Mouse (Mus musculus): Measurements from ENCODE around the gene Osbpl5. TPM values are rescaled to one million over a fixed set of nuclear protein-coding genes. Genes with fewer than 3 reads are reported as not detected.
A peak's percentile ranks its signal among the peaks of the same experiment; 100 is the strongest.

Osbpl5 gene
- polyA plus RNA-seq, 1 experiment from 2014 or later: 43.7 TPM

GRCm38 (mm10) chr7:143783378-143783995, 26.7 kb upstream of the Osbpl5 start:
- Histone ChIP-seq H3K9me3 (ENCODE audit: control insufficient read depth, low read length) (no peaks in the 10 kb centered on the region), H3K4me1 (ENCODE audit: control insufficient read depth, insufficient read depth, low read depth, low read length) (peaks cover 15% of the 10 kb centered on the region), H3K9ac (ENCODE audit: low read depth, low read length) (peak overlapping the region; percentile 73), H3K27ac (ENCODE audit: low read depth, low read length) (peak overlapping the region; percentile 81), H3K27me3 (replicated peaks; ENCODE audit: control insufficient read depth, insufficient read depth, low read length) (no peaks in the 10 kb centered on the region), H3K4me2 (ENCODE audit: low read length) (peak overlapping the region; percentile 66), H3K4me3 (ENCODE audit: low read length) (peak overlapping the region; percentile 58), H3K36me3 (ENCODE audit: control insufficient read depth, insufficient read depth, low read length) (peaks cover 2% of the 10 kb centered on the region)
- 15% methylated on average over 5 of the region's 6 CpGs for whole genome bisulfite sequencing
- peak; percentile 73 for ATAC-seq

DNA sequence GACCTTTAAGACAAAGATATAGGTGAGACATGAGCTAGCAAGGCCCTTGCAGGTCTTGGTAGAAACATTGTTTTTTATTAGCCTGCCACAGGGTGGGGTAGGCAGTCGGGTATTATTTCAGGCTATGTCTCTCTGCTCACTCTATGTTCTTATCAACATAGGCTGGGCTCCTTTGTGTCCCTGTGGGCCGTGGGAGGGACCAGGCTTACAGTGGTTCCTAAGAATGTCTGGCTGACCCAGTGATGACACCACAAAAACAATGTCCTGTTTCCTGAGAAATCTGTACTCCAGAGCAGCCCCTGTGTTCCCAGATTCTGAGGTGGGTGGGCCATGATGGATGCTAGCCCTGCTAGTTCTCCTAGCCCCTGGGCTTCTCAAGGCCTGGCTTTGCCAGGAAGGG, 20.6 kb upstream of the Osbpl5 start:
- H3K36me3 ChIP-seq (ENCODE audit: control insufficient read depth, insufficient read depth, low read length): peaks cover 2% of the 10 kb centered on the region
- H3K27me3 ChIP-seq (replicated peaks; ENCODE audit: control insufficient read depth, insufficient read depth, low read length): no peaks in the 10 kb centered on the region
- H3K9me3 ChIP-seq (ENCODE audit: control insufficient read depth, low read length): no peaks in the 10 kb centered on the region
- no peak overlapping the region for H3K9ac ChIP-seq (ENCODE audit: low read depth, low read length)
- H3K27ac ChIP-seq (ENCODE audit: low read depth, low read length): no peak overlapping the region
- no peak overlapping the region for H3K4me2 ChIP-seq (ENCODE audit: low read length)
- no peaks in the 10 kb centered on the region for H3K4me1 ChIP-seq (ENCODE audit: control insufficient read depth, insufficient read depth, low read depth, low read length)
- H3K4me3 ChIP-seq (ENCODE audit: low read length): no peak overlapping the region
- 61% methylated on average over 2 of the region's 2 CpGs for WGBS
- ATAC-seq: no peak

- ATAC-seq: no peak
- H3K4me2 ChIP-seq (ENCODE audit: low read length): no peak overlapping the region
- no peaks in the 10 kb centered on the region for H3K9me3 ChIP-seq (ENCODE audit: control insufficient read depth, low read length)
- H3K4me3 ChIP-seq (ENCODE audit: low read length): no peak overlapping the region
- H3K27ac ChIP-seq (ENCODE audit: low read depth, low read length): no peak overlapping the region
- H3K27me3 ChIP-seq (replicated peaks; ENCODE audit: control insufficient read depth, insufficient read depth, low read length): no peaks in the 10 kb centered on the region
- H3K36me3 ChIP-seq (ENCODE audit: control insufficient read depth, insufficient read depth, low read length): peaks cover 1% of the 10 kb centered on the region
- H3K4me1 ChIP-seq (ENCODE audit: control insufficient read depth, insufficient read depth, low read depth, low read length): no peaks in the 10 kb centered on the region
- WGBS: 27% methylated on average over 3 of the region's 3 CpGs
- H3K9ac ChIP-seq (ENCODE audit: low read depth, low read length): no peak overlapping the region
These were observed 19.4 kb upstream of the Osbpl5 start for GRCm38 (mm10) chr7:143776137-143776536.

DNA sequence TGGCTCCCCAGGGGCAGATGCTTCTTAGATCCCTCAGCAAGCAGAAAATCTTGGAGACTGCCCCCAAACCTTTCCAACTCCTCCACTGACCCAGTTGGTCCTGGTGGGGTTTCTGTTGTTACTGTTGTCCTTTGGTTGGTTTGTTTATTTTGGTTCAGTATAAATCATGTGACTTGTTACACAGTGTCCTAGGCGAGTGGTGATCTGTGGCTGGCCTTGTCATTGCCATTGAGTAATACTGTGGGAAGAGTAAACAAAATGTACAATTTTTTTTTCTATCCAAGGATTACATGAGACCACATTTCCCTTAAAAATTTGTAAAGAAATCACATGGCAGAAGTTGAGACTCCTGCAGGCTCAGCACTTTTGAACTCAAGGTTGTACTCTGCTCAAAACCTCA, 12.7 kb upstream of the Osbpl5 start:
- no peak overlapping the region for H3K4me3 ChIP-seq (ENCODE audit: low read length)
- ATAC-seq: no peak
- no peak overlapping the region for H3K27ac ChIP-seq (ENCODE audit: low read depth, low read length)
- no peak overlapping the region for H3K4me2 ChIP-seq (ENCODE audit: low read length)
- no peak overlapping the region for H3K9ac ChIP-seq (ENCODE audit: low read depth, low read length)
- H3K9me3 ChIP-seq (ENCODE audit: control insufficient read depth, low read length): no peaks in the 10 kb centered on the region
- no peaks in the 10 kb centered on the region for H3K36me3 ChIP-seq (ENCODE audit: control insufficient read depth, insufficient read depth, low read length)
- no peaks in the 10 kb centered on the region for H3K4me1 ChIP-seq (ENCODE audit: control insufficient read depth, insufficient read depth, low read depth, low read length)
- 74% methylated on average over 1 of the region's 1 CpGs for WGBS
- 0 out of 2 replicates have a peak, but pooled peaks cover 6% of the 10 kb centered on the region for H3K27me3 ChIP-seq (replicated peaks; ENCODE audit: control insufficient read depth, insufficient read depth, low read length)

DNA sequence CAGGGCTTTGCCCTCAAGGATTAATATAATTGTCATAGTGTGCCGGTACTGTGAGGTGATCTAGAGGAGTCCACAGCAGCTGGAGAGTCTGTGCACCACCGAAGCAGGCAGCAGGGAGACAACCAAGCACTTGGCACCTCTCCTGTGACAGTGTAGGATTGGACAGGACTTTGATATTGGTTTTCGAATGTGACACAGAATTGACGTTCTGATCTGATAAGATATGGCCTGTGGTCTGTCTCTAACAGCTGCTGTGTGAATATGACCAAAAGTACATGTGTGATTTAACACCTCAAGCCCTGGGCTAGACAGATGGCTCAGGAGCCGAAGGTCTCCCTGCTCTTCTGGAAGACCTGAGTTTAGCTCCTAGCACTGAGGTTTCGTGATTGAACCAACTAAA, 11.5 kb upstream of the Osbpl5 start:
- Histone ChIP-seq H3K27ac (ENCODE audit: low read depth, low read length) (no peak overlapping the region), H3K4me2 (ENCODE audit: low read length) (no peak overlapping the region), H3K4me1 (ENCODE audit: control insufficient read depth, insufficient read depth, low read depth, low read length) (no peaks in the 10 kb centered on the region), H3K9me3 (ENCODE audit: control insufficient read depth, low read length) (no peaks in the 10 kb centered on the region), H3K27me3 (replicated peaks; ENCODE audit: control insufficient read depth, insufficient read depth, low read length) (peaks cover 8% of the 10 kb centered on the region; the same call in 1 of the 2 replicates), H3K9ac (ENCODE audit: low read depth, low read length) (no peak overlapping the region), H3K4me3 (ENCODE audit: low read length) (no peak overlapping the region), H3K36me3 (ENCODE audit: control insufficient read depth, insufficient read depth, low read length) (no peaks in the 10 kb centered on the region)
- WGBS: 78% methylated on average over 6 of the region's 6 CpGs
- no peak for ATAC-seq

- no peak within 1 kb of the TSS for H3K4me3 ChIP-seq (ENCODE audit: low read length)
- no peak for ATAC-seq
- peaks cover 8% of the 10 kb centered on the region; the same call in 1 of the 2 replicates for H3K27me3 ChIP-seq (replicated peaks; ENCODE audit: control insufficient read depth, insufficient read depth, low read length)
- no peaks in the 10 kb centered on the region for H3K9me3 ChIP-seq (ENCODE audit: control insufficient read depth, low read length)
- no peaks in the 10 kb centered on the region for H3K36me3 ChIP-seq (ENCODE audit: control insufficient read depth, insufficient read depth, low read length)
- H3K4me2 ChIP-seq (ENCODE audit: low read length): no peak within 1 kb of the TSS
- no peak within 1 kb of the TSS for H3K9ac ChIP-seq (ENCODE audit: low read depth, low read length)
- no peak within 1 kb of the TSS for H3K27ac ChIP-seq (ENCODE audit: low read depth, low read length)
- H3K4me1 ChIP-seq (ENCODE audit: control insufficient read depth, insufficient read depth, low read depth, low read length): no peaks in the 10 kb centered on the region
- 52% methylated on average over 6 of the region's 6 CpGs for WGBS
These were observed 10.1 kb upstream of the Osbpl5 start, which contains the start of gene Mrgprg for GRCm38 (mm10) chr7:143766893-143767292. Mrgprg (minus strand) TSS chr7:143766993.

- Histone ChIP-seq H3K4me3 (ENCODE audit: low read length) (no peak overlapping the region), H3K4me1 (ENCODE audit: control insufficient read depth, insufficient read depth, low read depth, low read length) (no peaks in the 10 kb centered on the region), H3K27me3 (replicated peaks; ENCODE audit: control insufficient read depth, insufficient read depth, low read length) (peaks cover 8% of the 10 kb centered on the region; the same call in 1 of the 2 replicates), H3K9me3 (ENCODE audit: control insufficient read depth, low read length) (no peaks in the 10 kb centered on the region), H3K9ac (ENCODE audit: low read depth, low read length) (no peak overlapping the region), H3K27ac (ENCODE audit: low read depth, low read length) (no peak overlapping the region), H3K36me3 (ENCODE audit: control insufficient read depth, insufficient read depth, low read length) (no peaks in the 10 kb centered on the region), H3K4me2 (ENCODE audit: low read length) (no peak overlapping the region)
- WGBS: 74% methylated on average over 19 of the region's 19 CpGs
- no peak for ATAC-seq
These were observed 8.2 kb upstream of the Osbpl5 start for GRCm38 (mm10) chr7:143764876-143765530.

GRCm38 (mm10) chr7:143763794-143764193, 7.0 kb upstream of the Osbpl5 start:
- Histone ChIP-seq H3K9me3 (ENCODE audit: control insufficient read depth, low read length) (no peaks in the 10 kb centered on the region), H3K4me2 (ENCODE audit: low read length) (no peak overlapping the region), H3K4me3 (ENCODE audit: low read length) (no peak overlapping the region), H3K9ac (ENCODE audit: low read depth, low read length) (no peak overlapping the region), H3K27ac (ENCODE audit: low read depth, low read length) (no peak overlapping the region), H3K4me1 (ENCODE audit: control insufficient read depth, insufficient read depth, low read depth, low read length) (no peaks in the 10 kb centered on the region), H3K27me3 (replicated peaks; ENCODE audit: control insufficient read depth, insufficient read depth, low read length) (peaks cover 8% of the 10 kb centered on the region; the same call in 1 of the 2 replicates), H3K36me3 (ENCODE audit: control insufficient read depth, insufficient read depth, low read length) (no peaks in the 10 kb centered on the region)
- ATAC-seq: peak; percentile 30; the same call in 1 of the 2 replicates
- WGBS: 11% methylated on average over 3 of the region's 3 CpGs

GRCm38 (mm10) chr7:143758956-143759355, 2.2 kb upstream of the Osbpl5 start:
- WGBS: 48% methylated on average over 3 of the region's 3 CpGs
- Histone ChIP-seq H3K27ac (ENCODE audit: low read depth, low read length) (no peak overlapping the region), H3K4me2 (ENCODE audit: low read length) (no peak overlapping the region), H3K9ac (ENCODE audit: low read depth, low read length) (no peak overlapping the region), H3K9me3 (ENCODE audit: control insufficient read depth, low read length) (no peaks in the 10 kb centered on the region), H3K4me1 (ENCODE audit: control insufficient read depth, insufficient read depth, low read depth, low read length) (peaks cover 12% of the 10 kb centered on the region), H3K36me3 (ENCODE audit: control insufficient read depth, insufficient read depth, low read length) (no peaks in the 10 kb centered on the region), H3K4me3 (ENCODE audit: low read length) (no peak overlapping the region), H3K27me3 (replicated peaks; ENCODE audit: control insufficient read depth, insufficient read depth, low read length) (peaks cover 4% of the 10 kb centered on the region)
- no peak for ATAC-seq

Data from hindbrain, embryonic 16.5 days (tissue).